Mouse (Mus musculus): ENCODE measurements around the gene Ptpra. TPM values are rescaled to one million over a fixed set of nuclear protein-coding genes. Genes with fewer than 3 reads are reported as not detected.
"Not testable (repeated sequence)": the region's sequence is repeated elsewhere in the genome, so short reads cannot be mapped to it uniquely, and the experiment has no call there.

The Ptpra gene
- polyA plus RNA-seq, 1 experiment, result 113 TPM

DNA sequence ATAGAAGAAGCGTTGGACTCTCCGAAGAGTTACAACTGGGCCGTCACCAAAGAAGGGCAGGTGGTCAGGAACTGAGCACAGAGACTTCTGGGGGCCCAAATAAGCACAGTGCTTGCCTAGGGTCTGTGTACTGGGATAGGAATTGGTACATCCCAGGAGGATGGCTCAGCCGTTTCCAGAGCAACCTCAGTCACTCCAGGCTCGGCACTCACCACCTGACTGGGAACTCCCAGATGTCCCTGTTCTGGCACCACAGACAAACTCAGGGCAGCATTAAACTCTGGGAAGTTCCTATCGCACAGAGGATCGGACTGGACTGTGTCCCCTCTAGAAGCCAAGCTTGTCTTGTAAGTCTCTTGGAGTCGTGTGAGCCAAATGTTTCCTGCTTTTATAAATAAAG is 114.9 kb downstream of the Ptpra start:
- Histone ChIP-seq H3K36me3 (ENCODE audit: control insufficient read depth, insufficient read depth, low read length) (peaks cover 4% of the 10 kb centered on the region; the same call in 1 of the 2 replicates), H3K27me3 (ENCODE audit: control insufficient read depth, insufficient read depth, low read length) (no peaks in the 10 kb centered on the region), H3K27ac (ENCODE audit: control insufficient read depth, insufficient read depth, low read length) (no peak overlapping the region), H3K4me1 (replicated peaks; ENCODE audit: control insufficient read depth, insufficient read depth, low read length) (peaks cover 13% of the 10 kb centered on the region), H3K4me3 (ENCODE audit: control insufficient read depth, insufficient read depth, low read length) (no peak overlapping the region; the same call in 1 of the 2 replicates)
- 96% methylated on average over 8 of the region's 8 CpGs for WGBS
- TF ChIP-seq CTCF (IDR thresholded peaks at IDR 0.05; ENCODE audit: borderline replicate concordance, control insufficient read depth, extremely low read depth, insufficient read depth, low read length, poor library complexity) (no peak), POLR2A (IDR thresholded peaks at IDR 0.05; ENCODE audit: control insufficient read depth, extremely low read depth, insufficient read depth, low read length, poor library complexity) (no peak)
- no peak for DNase-seq

DNA sequence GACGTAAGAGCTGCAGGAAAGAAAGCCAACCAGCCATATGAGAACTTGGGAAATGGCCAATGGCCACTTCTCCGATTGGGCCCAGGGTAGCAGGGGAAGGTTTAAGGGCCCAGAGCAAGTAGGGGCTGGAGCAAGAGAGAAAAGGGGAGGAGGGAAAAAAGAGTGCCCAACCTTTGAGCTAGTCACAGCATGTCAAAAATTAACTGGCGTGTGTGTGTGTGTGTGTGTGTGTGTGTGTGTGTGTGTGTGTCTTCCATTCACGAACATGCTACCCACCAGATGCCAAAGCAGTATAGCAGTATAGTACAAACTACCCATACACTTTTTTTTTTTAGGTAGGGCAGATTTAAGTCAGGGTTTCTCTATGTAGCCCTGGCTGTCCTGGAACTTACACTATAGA is 118.8 kb downstream of the Ptpra start:
- no peak for DNase-seq
- Histone ChIP-seq H3K27ac (ENCODE audit: control insufficient read depth, insufficient read depth, low read length) (no peak overlapping the region), H3K4me3 (ENCODE audit: control insufficient read depth, insufficient read depth, low read length) (no peak overlapping the region), H3K27me3 (ENCODE audit: control insufficient read depth, insufficient read depth, low read length) (no peaks in the 10 kb centered on the region), H3K36me3 (ENCODE audit: control insufficient read depth, insufficient read depth, low read length) (peaks cover 4% of the 10 kb centered on the region; the same call in 1 of the 2 replicates), H3K4me1 (replicated peaks; ENCODE audit: control insufficient read depth, insufficient read depth, low read length) (peaks cover 6% of the 10 kb centered on the region)
- WGBS, result 88% methylated on average over 4 of the region's 4 CpGs
- TF ChIP-seq POLR2A (IDR thresholded peaks at IDR 0.05; ENCODE audit: control insufficient read depth, extremely low read depth, insufficient read depth, low read length, poor library complexity), result no peak

DNA sequence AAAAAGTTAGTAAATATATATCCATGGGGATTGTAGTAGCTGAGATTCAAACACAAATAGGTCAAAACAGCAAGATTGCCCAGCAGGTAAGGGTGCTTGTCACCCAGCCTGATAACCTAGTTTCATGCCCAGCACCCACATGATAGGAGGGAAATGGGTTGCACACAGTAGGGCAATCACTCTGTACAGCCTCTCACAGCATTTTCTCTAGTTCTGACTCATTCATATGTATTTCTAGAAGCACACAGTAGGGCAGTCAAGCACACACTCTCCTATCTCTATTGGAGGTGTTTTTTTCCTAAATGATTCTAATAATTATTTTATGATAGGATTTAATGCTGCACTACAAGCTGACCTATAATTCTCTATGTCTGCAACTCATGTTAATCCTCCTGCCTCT is 119.8 kb downstream of the Ptpra start:
- Histone ChIP-seq H3K4me1 (replicated peaks; ENCODE audit: control insufficient read depth, insufficient read depth, low read length) (no peaks in the 10 kb centered on the region), H3K4me3 (ENCODE audit: control insufficient read depth, insufficient read depth, low read length) (no peak overlapping the region), H3K27me3 (ENCODE audit: control insufficient read depth, insufficient read depth, low read length) (no peaks in the 10 kb centered on the region), H3K27ac (ENCODE audit: control insufficient read depth, insufficient read depth, low read length) (no peak overlapping the region), H3K36me3 (ENCODE audit: control insufficient read depth, insufficient read depth, low read length) (peaks cover 4% of the 10 kb centered on the region; the same call in 1 of the 2 replicates)
- no peak for DNase-seq
- TF ChIP-seq POLR2A (IDR thresholded peaks at IDR 0.05; ENCODE audit: control insufficient read depth, extremely low read depth, insufficient read depth, low read length, poor library complexity) (no peak), CTCF (IDR thresholded peaks at IDR 0.05; ENCODE audit: borderline replicate concordance, control insufficient read depth, extremely low read depth, insufficient read depth, low read length, poor library complexity) (no peak)

DNA sequence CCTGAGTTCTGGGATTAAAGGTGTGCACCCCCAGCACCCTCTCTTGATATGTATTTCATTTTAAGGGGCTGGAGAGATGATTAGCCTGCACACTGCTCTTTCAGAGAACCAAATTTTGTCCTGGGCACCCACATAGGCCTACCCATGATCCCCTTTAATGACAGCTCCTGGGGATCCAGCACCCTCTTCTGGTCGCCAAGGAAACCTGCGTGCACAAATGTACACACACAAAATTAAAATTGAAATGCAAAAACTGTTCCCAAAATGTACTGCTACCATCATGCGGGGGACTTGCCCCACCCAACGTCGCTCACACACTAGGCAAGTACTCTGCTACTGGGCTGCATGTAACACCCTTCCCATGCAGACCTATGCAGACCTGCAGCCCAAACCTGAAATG is 124.9 kb downstream of the Ptpra start:
- no peak for DNase-seq
- 93% methylated on average over 5 of the region's 5 CpGs for WGBS
- Histone ChIP-seq H3K27me3 (ENCODE audit: control insufficient read depth, insufficient read depth, low read length) (peaks cover 16% of the 10 kb centered on the region; the same call in 1 of the 2 replicates), H3K4me1 (replicated peaks; ENCODE audit: control insufficient read depth, insufficient read depth, low read length) (peaks cover 4% of the 10 kb centered on the region; the same call in 1 of the 2 replicates), H3K36me3 (ENCODE audit: control insufficient read depth, insufficient read depth, low read length) (no peaks in the 10 kb centered on the region), H3K27ac (ENCODE audit: control insufficient read depth, insufficient read depth, low read length) (no peak overlapping the region), H3K4me3 (ENCODE audit: control insufficient read depth, insufficient read depth, low read length) (no peak overlapping the region)
- no peak for TF ChIP-seq CTCF (IDR thresholded peaks at IDR 0.05; ENCODE audit: borderline replicate concordance, control insufficient read depth, extremely low read depth, insufficient read depth, low read length, poor library complexity)
- TF ChIP-seq POLR2A (IDR thresholded peaks at IDR 0.05; ENCODE audit: control insufficient read depth, extremely low read depth, insufficient read depth, low read length, poor library complexity), result no peak

DNA sequence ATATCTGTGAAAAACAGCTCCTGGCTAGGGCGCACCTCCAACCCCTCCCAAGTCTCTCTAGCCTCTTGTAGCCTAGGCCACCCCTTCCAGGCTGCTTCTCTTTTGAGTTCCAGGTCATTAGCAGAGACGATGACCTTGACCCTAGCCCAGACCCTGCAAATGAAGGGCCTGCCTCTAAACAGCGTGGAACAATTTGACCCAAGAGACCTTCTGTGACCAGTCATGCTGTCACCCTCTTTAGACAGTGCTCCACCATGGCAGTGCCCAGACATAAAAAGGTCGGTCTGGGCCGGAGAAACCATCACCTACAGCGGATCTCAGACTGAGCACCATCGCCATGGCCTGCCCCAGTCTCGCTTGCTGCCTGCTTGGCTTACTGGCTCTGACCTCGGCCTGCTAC is 125.8 kb downstream of the Ptpra start, which contains the start of gene Oxt:
Oxt (plus strand) TSS at position 301 of the 400 bp plus-strand sequence.
- H3K27ac ChIP-seq (ENCODE audit: control insufficient read depth, insufficient read depth, low read length), result no peak within 1 kb of the TSS

DNA sequence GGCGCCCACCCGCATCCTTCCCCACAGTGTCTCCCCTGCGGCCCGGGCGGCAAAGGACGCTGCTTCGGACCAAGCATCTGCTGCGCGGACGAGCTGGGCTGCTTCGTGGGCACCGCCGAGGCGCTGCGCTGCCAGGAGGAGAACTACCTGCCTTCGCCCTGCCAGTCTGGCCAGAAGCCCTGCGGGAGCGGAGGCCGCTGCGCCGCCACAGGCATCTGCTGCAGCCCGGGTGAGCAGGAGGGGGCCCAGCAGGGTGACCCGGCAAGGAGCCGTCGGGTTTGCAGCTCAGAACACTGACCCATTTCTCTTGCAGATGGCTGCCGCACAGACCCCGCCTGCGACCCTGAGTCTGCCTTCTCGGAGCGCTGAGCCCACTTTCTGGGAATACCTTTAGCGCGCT is 126.5 kb downstream of the Ptpra start:
- H3K4me1 ChIP-seq (replicated peaks; ENCODE audit: control insufficient read depth, insufficient read depth, low read length); DNase-seq; H3K4me3 ChIP-seq (ENCODE audit: control insufficient read depth, insufficient read depth, low read length); H3K27ac ChIP-seq (ENCODE audit: control insufficient read depth, insufficient read depth, low read length); H3K36me3 ChIP-seq (ENCODE audit: control insufficient read depth, insufficient read depth, low read length): not testable (repeated sequence)
- H3K27me3 ChIP-seq (ENCODE audit: control insufficient read depth, insufficient read depth, low read length), result peaks cover 20% of the 10 kb centered on the region; the same call in 1 of the 2 replicates
- 8% methylated on average over 32 of the region's 32 CpGs for WGBS

More for the DNA sequence above, 125.8 kb downstream of the Ptpra start, which contains the start of gene Oxt:
- Histone ChIP-seq H3K36me3 (ENCODE audit: control insufficient read depth, insufficient read depth, low read length) (no peaks in the 10 kb centered on the region), H3K27me3 (ENCODE audit: control insufficient read depth, insufficient read depth, low read length) (peaks cover 16% of the 10 kb centered on the region; the same call in 1 of the 2 replicates), H3K4me1 (replicated peaks; ENCODE audit: control insufficient read depth, insufficient read depth, low read length) (peaks cover 4% of the 10 kb centered on the region; the same call in 1 of the 2 replicates), H3K4me3 (ENCODE audit: control insufficient read depth, insufficient read depth, low read length) (no peak within 1 kb of the TSS)
- DNase-seq, result no peak
- 88% methylated on average over 9 of the region's 9 CpGs for WGBS
- no peak for TF ChIP-seq CTCF (IDR thresholded peaks at IDR 0.05; ENCODE audit: borderline replicate concordance, control insufficient read depth, extremely low read depth, insufficient read depth, low read length, poor library complexity)
- TF ChIP-seq POLR2A (IDR thresholded peaks at IDR 0.05; ENCODE audit: control insufficient read depth, extremely low read depth, insufficient read depth, low read length, poor library complexity), result no peak

DNA sequence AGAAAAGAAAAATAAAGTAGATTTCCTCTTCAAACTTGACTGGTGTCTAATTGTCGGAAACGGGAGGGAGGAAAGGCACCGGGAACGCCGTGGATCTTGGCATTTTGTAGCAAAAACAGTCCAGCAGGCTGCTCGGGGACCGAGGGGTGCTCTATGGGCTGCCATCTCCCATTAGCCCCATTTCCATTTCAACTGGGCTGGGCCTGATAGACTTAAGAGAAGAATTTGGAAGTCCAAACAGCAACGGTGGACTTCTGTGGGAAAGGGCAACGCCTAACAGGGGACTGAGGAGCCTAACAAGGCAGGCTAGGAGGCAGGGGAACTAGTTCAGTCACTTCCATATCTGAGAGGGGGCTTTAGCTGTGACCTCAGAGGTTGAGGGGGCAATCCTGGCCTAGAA is 126.9 kb downstream of the Ptpra start:
- Histone ChIP-seq H3K4me1 (replicated peaks; ENCODE audit: control insufficient read depth, insufficient read depth, low read length) (peaks cover 4% of the 10 kb centered on the region; the same call in 1 of the 2 replicates), H3K27ac (ENCODE audit: control insufficient read depth, insufficient read depth, low read length) (no peak overlapping the region), H3K36me3 (ENCODE audit: control insufficient read depth, insufficient read depth, low read length) (no peaks in the 10 kb centered on the region), H3K27me3 (ENCODE audit: control insufficient read depth, insufficient read depth, low read length) (peaks cover 20% of the 10 kb centered on the region; the same call in 1 of the 2 replicates), H3K4me3 (ENCODE audit: control insufficient read depth, insufficient read depth, low read length) (no peak overlapping the region)
- WGBS, result 21% methylated on average over 9 of the region's 9 CpGs
- DNase-seq, result no peak
- TF ChIP-seq CTCF (IDR thresholded peaks at IDR 0.05; ENCODE audit: borderline replicate concordance, control insufficient read depth, extremely low read depth, insufficient read depth, low read length, poor library complexity), result no peak
- TF ChIP-seq POLR2A (IDR thresholded peaks at IDR 0.05; ENCODE audit: control insufficient read depth, extremely low read depth, insufficient read depth, low read length, poor library complexity), result no peak

Measured in thymus, adult 2 months (tissue).